Mouse (Mus musculus): ENCODE results near the gene Mybpc1. TPM values are rescaled to one million over a fixed set of nuclear protein-coding genes. Genes with fewer than 3 reads are reported as not detected.
"Not testable (repeated sequence)": the region's sequence is repeated elsewhere in the genome, so short reads cannot be mapped to it uniquely, and the experiment has no call there.

The Mybpc1 gene
- polyA plus RNA-seq, 1 experiment = 18.9 TPM

GRCm38 (mm10) chr10:88492658-88493057, 112.3 kb downstream of the Mybpc1 start:
- Histone ChIP-seq H3K27ac (replicated peaks; ENCODE audit: low read depth, low read length) (no peak overlapping the region), H3K4me3 (ENCODE audit: insufficient read depth, low read depth, low read length) (no peak overlapping the region), H3K4me1 (ENCODE audit: control insufficient read depth, insufficient read depth, insufficient read length, low read length) (peaks cover 10% of the 10 kb centered on the region)

- H3K4me1 ChIP-seq (ENCODE audit: control insufficient read depth, insufficient read depth, insufficient read length, low read length) = peaks cover 7% of the 10 kb centered on the region
- H3K27ac ChIP-seq (replicated peaks; ENCODE audit: low read depth, low read length) = 0 out of 2 replicates have a peak overlapping the region, but pooled peaks have one; percentile 36
- no peak overlapping the region for H3K4me3 ChIP-seq (ENCODE audit: insufficient read depth, low read depth, low read length)
Observed at GRCm38 (mm10) chr10:88491632-88492031, 113.3 kb downstream of the Mybpc1 start.

GRCm38 (mm10) chr10:88488629-88489028, 116.3 kb downstream of the Mybpc1 start:
- Histone ChIP-seq H3K4me1 (ENCODE audit: control insufficient read depth, insufficient read depth, insufficient read length, low read length) (no peaks in the 10 kb centered on the region; the same call in 1 of the 2 replicates), H3K4me3 (ENCODE audit: insufficient read depth, low read depth, low read length) (no peak overlapping the region), H3K27ac (replicated peaks; ENCODE audit: low read depth, low read length) (no peak overlapping the region)

- H3K4me3 ChIP-seq (ENCODE audit: insufficient read depth, low read depth, low read length); H3K27ac ChIP-seq (replicated peaks; ENCODE audit: low read depth, low read length); H3K4me1 ChIP-seq (ENCODE audit: control insufficient read depth, insufficient read depth, insufficient read length, low read length): not testable (repeated sequence)
Observed at GRCm38 (mm10) chr10:88482866-88483265, 122.1 kb downstream of the Mybpc1 start.

Other genes starting within 250 kb of the Mybpc1 start
- gene Dram1, start 226.1 kb downstream of the Mybpc1 start, polyA plus RNA-seq (2012; ENCODE audit: insufficient read depth, insufficient read length, missing spikeins) = 31.8 and 40.7 TPM in 2 replicates
- gene Gnptab, start 226.0 kb downstream of the Mybpc1 start, polyA plus RNA-seq (2012; ENCODE audit: insufficient read depth, insufficient read length, missing spikeins) = 18.3 and 30.1 TPM in 2 replicates
- gene Sycp3, start 145.6 kb downstream of the Mybpc1 start, polyA plus RNA-seq (2012; ENCODE audit: insufficient read depth, insufficient read length, missing spikeins) = 13.5 and 43.7 TPM in 2 replicates
- gene Chpt1, start 101.1 kb downstream of the Mybpc1 start, polyA plus RNA-seq (2012; ENCODE audit: insufficient read depth, insufficient read length, missing spikeins) = 1,269 and 2,124 TPM in 2 replicates
- gene Spic, start 79.9 kb upstream of the Mybpc1 start, polyA plus RNA-seq (2012; ENCODE audit: insufficient read depth, insufficient read length, missing spikeins) = not detected in 2 replicates
- 95.2 and 103 TPM in 2 replicates for gene Arl1, start 125.7 kb upstream of the Mybpc1 start, polyA plus RNA-seq (2012; ENCODE audit: insufficient read depth, insufficient read length, missing spikeins)
- gene Utp20, start 221.7 kb upstream of the Mybpc1 start, polyA plus RNA-seq (2012; ENCODE audit: insufficient read depth, insufficient read length, missing spikeins) = 4.4 and 5.6 TPM in 2 replicates